23 mouse cellular contexts compared by ENCODE assay signal in the genomic region with DNA sequence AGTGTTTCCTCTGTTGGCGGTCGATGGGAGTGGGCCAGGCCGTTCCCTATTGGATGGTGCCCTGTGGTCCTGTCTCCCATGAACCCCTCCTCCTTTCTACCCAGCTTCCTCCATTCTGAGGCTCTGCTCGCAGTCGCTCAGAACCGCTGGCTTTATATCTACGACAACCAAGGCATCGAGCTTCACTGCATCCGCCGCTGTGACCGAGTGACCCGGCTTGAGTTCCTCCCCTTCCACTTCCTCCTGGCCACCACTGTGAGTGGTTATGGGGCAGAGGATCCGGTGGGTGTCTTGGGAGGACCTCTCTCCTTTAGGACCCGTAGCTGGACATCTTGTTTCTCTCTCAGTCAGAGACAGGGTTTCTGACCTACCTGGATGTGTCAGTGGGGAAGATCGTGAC. TPM values are rescaled to one million over a fixed set of nuclear protein-coding genes. Genes with fewer than 3 reads are reported as not detected.
DNase-seq lines count a peak whose midpoint lies in the region; ATAC-seq lines count a peak whose summit lies in the region.
"Had no signal": no experiment of that assay in that cellular context is flagged by ENCODE, and none has a peak within 500 bp of the region (broad histone marks: within the 10 kb centered on the region; RNA-seq: fewer than 3 reads in every experiment).

No protein-coding gene starts in this region.

- no peak for ATAC-seq in heart, embryonic 11.5 days (replicated peaks; ENCODE audit: insufficient number of reproducible peaks, low FRiP score, low TSS enrichment)
- no peak for ATAC-seq in midbrain, embryonic 13.5 days
- ATAC-seq: activated CD4-positive, CD25-positive, alpha-beta regulatory T cell, adult 4 months; CD4-positive, CD25-positive, alpha-beta regulatory T cell, adult 4 months; Patski had no signal

- 90% methylated on average over 15 of the region's 15 CpGs for WGBS in heart, embryonic 10.5 days
- 93% methylated on average over 15 of the region's 15 CpGs for WGBS in heart, embryonic 11.5 days (ENCODE audit: insufficient replicate concordance)
- 94% methylated on average over 15 of the region's 15 CpGs for WGBS in midbrain, embryonic 10.5 days
- WGBS in midbrain, embryonic 13.5 days, result 92% methylated on average over 15 of the region's 15 CpGs

- H3K9me3 ChIP-seq in heart, embryonic 10.5 days, result no peaks in the 10 kb centered on the region
- no peaks in the 10 kb centered on the region for H3K9me3 ChIP-seq in heart, embryonic 11.5 days (replicated peaks; ENCODE audit: control insufficient read depth, low read length)
- no peaks in the 10 kb centered on the region for H3K9me3 ChIP-seq in midbrain, embryonic 10.5 days (replicated peaks)
- H3K9me3 ChIP-seq in midbrain, embryonic 13.5 days, result no peaks in the 10 kb centered on the region
- H3K9me3 ChIP-seq: G1E had no signal

- no peak overlapping the region for H3K27ac ChIP-seq in heart, embryonic 10.5 days
- no peak overlapping the region for H3K27ac ChIP-seq in heart, embryonic 11.5 days (ENCODE audit: low read depth, low read length)
- no peak overlapping the region for H3K27ac ChIP-seq in midbrain, embryonic 10.5 days (replicated peaks)
- no peak overlapping the region for H3K27ac ChIP-seq in midbrain, embryonic 13.5 days

- no peak overlapping the region for H3K4me2 ChIP-seq in heart, embryonic 11.5 days
- no peak overlapping the region for H3K4me2 ChIP-seq in midbrain, embryonic 13.5 days (replicated peaks)

- H3K9ac ChIP-seq in heart, embryonic 11.5 days (ENCODE audit: low read depth, low read length), result no peak overlapping the region
- H3K9ac ChIP-seq in midbrain, embryonic 13.5 days (replicated peaks), result no peak overlapping the region

- peak; percentile 91 for DNase-seq in heart, adult 11 months
- no peak for DNase-seq in heart, adult 8-10 months (ENCODE audit: low spot score)
- no peak for DNase-seq in heart, embryonic 10.5 days (ENCODE audit: low spot score)
- DNase-seq in midbrain, embryonic 10.5 days (ENCODE audit: low spot score), result no peak
- peak; percentile 17 for DNase-seq in ZHBTc4 (ENCODE audit: low read depth, low spot score)
- no peak for DNase-seq in adrenal gland, postnatal 25 days
- DNase-seq: adrenal gland, adult 2 months; adrenal gland, adult 8-10 months; adrenal gland, postnatal 10 days; adrenal gland, postnatal 14 days; adrenal gland, postnatal 36 days; B cell, adult 2 months; cerebellum, adult 11 months; cerebellum, adult 11-12 months; cerebellum, adult 18-20 months; cerebellum, adult 2 months had no signal

- H3K4me1 ChIP-seq in heart, embryonic 10.5 days, result peaks cover 26% of the 10 kb centered on the region
- H3K4me1 ChIP-seq in heart, embryonic 11.5 days (ENCODE audit: control insufficient read depth, insufficient read depth, low read length), result peaks cover 13% of the 10 kb centered on the region
- H3K4me1 ChIP-seq in midbrain, embryonic 10.5 days, result peaks cover 27% of the 10 kb centered on the region
- H3K4me1 ChIP-seq in midbrain, embryonic 13.5 days (replicated peaks), result peaks cover 26% of the 10 kb centered on the region

- peaks cover 65% of the 10 kb centered on the region for H3K36me3 ChIP-seq in heart, embryonic 10.5 days
- peaks cover 11% of the 10 kb centered on the region for H3K36me3 ChIP-seq in heart, embryonic 11.5 days (ENCODE audit: control insufficient read depth, insufficient read depth, low read length)
- H3K36me3 ChIP-seq in midbrain, embryonic 10.5 days, result peaks cover 70% of the 10 kb centered on the region
- H3K36me3 ChIP-seq in midbrain, embryonic 13.5 days, result peaks cover 62% of the 10 kb centered on the region

- no peaks in the 10 kb centered on the region for H3K27me3 ChIP-seq in heart, embryonic 10.5 days (ENCODE audit: insufficient read depth, poor library complexity, severe bottlenecking)
- no peaks in the 10 kb centered on the region for H3K27me3 ChIP-seq in heart, embryonic 11.5 days (ENCODE audit: control insufficient read depth, insufficient read depth, low read length)
- H3K27me3 ChIP-seq in midbrain, embryonic 10.5 days (ENCODE audit: low read depth, poor library complexity, severe bottlenecking), result no peaks in the 10 kb centered on the region
- no peaks in the 10 kb centered on the region for H3K27me3 ChIP-seq in midbrain, embryonic 13.5 days
- H3K27me3 ChIP-seq: CH12.LX, Patski had no signal

- H3K4me3 ChIP-seq in heart, embryonic 10.5 days, result 0 out of 2 replicates have a peak overlapping the region, but pooled peaks have one; percentile 9
- H3K4me3 ChIP-seq in heart, embryonic 11.5 days (ENCODE audit: low read depth, low read length), result no peak overlapping the region
- 0 out of 2 replicates have a peak overlapping the region, but pooled peaks have one; percentile 24 for H3K4me3 ChIP-seq in midbrain, embryonic 10.5 days
- H3K4me3 ChIP-seq in midbrain, embryonic 13.5 days (replicated peaks), result no peak overlapping the region

RNA-seq across cellular contexts. Expression of a gene that starts 3.0 kb away (rescaled TPM):
- 10 to 100 TPM; 10.1 to 12.8 (median 11.6) TPM for total RNA-seq in heart, adult 8-10 months (2022)
- polyA plus RNA-seq in heart, embryonic 10.5 days (2016; fragmentation: Nextera tagmentation; extraction: Ambion mirVana), result 35.8 and 48.1 TPM in 2 replicates
- polyA plus RNA-seq in heart, embryonic 11.5 days (2014; fragmentation: Nextera tagmentation; extraction: Ambion mirVana), result 18.3 and 19.7 TPM in 2 replicates
- polyA plus RNA-seq in midbrain, embryonic 10.5 days (2016; fragmentation: Nextera tagmentation; extraction: Ambion mirVana), result 47.8 and 52.5 TPM in 2 replicates
- 24.4 and 25.7 TPM in 2 replicates for polyA plus RNA-seq in midbrain, embryonic 13.5 days (2015; fragmentation: Nextera tagmentation; extraction: Ambion mirVana)
- 38.7 and 40.4 TPM in 2 replicates for total RNA-seq in adrenal gland, postnatal 25 days (2021)

RNA-seq across cellular contexts. Expression of a gene that starts 3.3 kb away (rescaled TPM):
- 10 to 100 TPM; 62.7 to 82.9 (median 71.1) TPM for total RNA-seq in heart, adult 8-10 months (2022)
- polyA plus RNA-seq in heart, embryonic 10.5 days (2016; fragmentation: Nextera tagmentation; extraction: Ambion mirVana), result 161 and 198 TPM in 2 replicates
- 147 and 151 TPM in 2 replicates for polyA plus RNA-seq in heart, embryonic 11.5 days (2014; fragmentation: Nextera tagmentation; extraction: Ambion mirVana)
- 214 and 240 TPM in 2 replicates for polyA plus RNA-seq in midbrain, embryonic 10.5 days (2016; fragmentation: Nextera tagmentation; extraction: Ambion mirVana)
- polyA plus RNA-seq in midbrain, embryonic 13.5 days (2015; fragmentation: Nextera tagmentation; extraction: Ambion mirVana), result 193 and 195 TPM in 2 replicates
- total RNA-seq in adrenal gland, postnatal 25 days (2021), result 101 and 102 TPM in 2 replicates

RNA-seq across cellular contexts. Expression of a gene that starts 7.8 kb away (rescaled TPM):
- 1 to 10 TPM in 3 of 4 experiments, under 1 TPM in 1; 0.89 to 2.6 (median 1.6) TPM for total RNA-seq in heart, adult 8-10 months (2022)
- 5.9 and 7.1 TPM in 2 replicates for polyA plus RNA-seq in heart, embryonic 10.5 days (2016; fragmentation: Nextera tagmentation; extraction: Ambion mirVana)
- 2.8 and 5.9 TPM in 2 replicates for polyA plus RNA-seq in heart, embryonic 11.5 days (2014; fragmentation: Nextera tagmentation; extraction: Ambion mirVana)
- polyA plus RNA-seq in midbrain, embryonic 10.5 days (2016; fragmentation: Nextera tagmentation; extraction: Ambion mirVana), result 4.1 and 6.4 TPM in 2 replicates
- 12.4 and 13.6 TPM in 2 replicates for polyA plus RNA-seq in midbrain, embryonic 13.5 days (2015; fragmentation: Nextera tagmentation; extraction: Ambion mirVana)
- total RNA-seq in adrenal gland, postnatal 25 days (2021), result 8.5 and 8.9 TPM in 2 replicates

RNA-seq across cellular contexts. Expression of a gene that starts 12.2 kb away (rescaled TPM):
- total RNA-seq in heart, adult 8-10 months (2022), result 10 to 100 TPM; 35.6 to 45.0 (median 41.6) TPM
- polyA plus RNA-seq in heart, embryonic 10.5 days (2016; fragmentation: Nextera tagmentation; extraction: Ambion mirVana), result 47.1 and 47.5 TPM in 2 replicates
- 28.1 and 29.5 TPM in 2 replicates for polyA plus RNA-seq in heart, embryonic 11.5 days (2014; fragmentation: Nextera tagmentation; extraction: Ambion mirVana)
- 53.5 and 61.0 TPM in 2 replicates for polyA plus RNA-seq in midbrain, embryonic 10.5 days (2016; fragmentation: Nextera tagmentation; extraction: Ambion mirVana)
- 66.4 and 69.8 TPM in 2 replicates for polyA plus RNA-seq in midbrain, embryonic 13.5 days (2015; fragmentation: Nextera tagmentation; extraction: Ambion mirVana)
- 57.4 and 70.0 TPM in 2 replicates for total RNA-seq in adrenal gland, postnatal 25 days (2021)

RNA-seq across cellular contexts. Expression of a gene that starts 12.3 kb away (rescaled TPM):
- total RNA-seq in heart, adult 8-10 months (2022), result 100 to 1,000 TPM; 373 to 430 (median 408) TPM
- 1,115 and 1,297 TPM in 2 replicates for polyA plus RNA-seq in heart, embryonic 10.5 days (2016; fragmentation: Nextera tagmentation; extraction: Ambion mirVana)
- polyA plus RNA-seq in heart, embryonic 11.5 days (2014; fragmentation: Nextera tagmentation; extraction: Ambion mirVana), result 1,135 and 1,150 TPM in 2 replicates
- polyA plus RNA-seq in midbrain, embryonic 10.5 days (2016; fragmentation: Nextera tagmentation; extraction: Ambion mirVana), result 1,339 and 1,576 TPM in 2 replicates
- polyA plus RNA-seq in midbrain, embryonic 13.5 days (2015; fragmentation: Nextera tagmentation; extraction: Ambion mirVana), result 918 and 949 TPM in 2 replicates
- 630 and 736 TPM in 2 replicates for total RNA-seq in adrenal gland, postnatal 25 days (2021)

Comparison
In these comparisons a context has a peak if more than half of its experiments do, and no peak if none do; other contexts are left out.
1. DNase-seq: peak in heart, adult 11 months (single experiment) and ZHBTc4 (single experiment); none in heart, adult 8-10 months (single experiment), heart, embryonic 10.5 days (single experiment), midbrain, embryonic 10.5 days (single experiment) and adrenal gland, postnatal 25 days (single experiment).
2. H3K4me3 ChIP-seq: peak in heart, embryonic 10.5 days (single experiment) and midbrain, embryonic 10.5 days (single experiment); none in heart, embryonic 11.5 days (single experiment) and midbrain, embryonic 13.5 days (single experiment).